Mouse (Mus musculus) adrenal gland, adult (tissue): ENCODE measurements around the gene Cdc25a.

Source experiments
- DNase-seq, 2 experiments: peaks; one replicate each; pipeline ENCODE4 v3.0.0; 2022 to 2023; ENCODE audit warnings: low spot score in 1 of 2; ENCODE audit not compliant: inconsistent age in 2 of 2

The Cdc25a gene

GRCm38 (mm10) chr9:109874797-109875691 is at the start of gene Cdc25a:
Gene Cdc25a, plus strand, starts transcription at chr9:109875579.
- DNase-seq = peak; percentile 97 to 99

DNA sequence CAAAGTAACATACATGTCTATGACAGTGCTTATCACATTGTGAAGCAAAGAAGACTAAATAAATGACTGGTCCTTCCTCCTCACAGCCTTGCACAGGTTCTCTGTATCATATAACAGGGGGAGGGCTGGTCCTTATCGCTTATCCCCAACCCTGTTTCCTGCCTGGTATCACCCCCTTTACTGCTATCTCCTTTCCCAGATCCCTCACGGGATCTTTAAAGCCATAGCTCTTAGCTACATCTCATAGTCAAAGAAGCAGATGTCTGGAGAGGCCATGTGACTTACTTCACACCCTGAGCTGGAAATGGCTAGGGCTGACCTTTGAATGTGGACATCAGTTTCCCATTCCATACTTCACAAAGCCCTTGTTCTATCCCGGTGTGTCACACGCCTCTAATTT is 49.6 kb upstream of the Cdc25a start:
- no peak for DNase-seq

- no peak for DNase-seq
These were observed 49.2 kb upstream of the Cdc25a start for GRCm38 (mm10) chr9:109826181-109826580.

DNA sequence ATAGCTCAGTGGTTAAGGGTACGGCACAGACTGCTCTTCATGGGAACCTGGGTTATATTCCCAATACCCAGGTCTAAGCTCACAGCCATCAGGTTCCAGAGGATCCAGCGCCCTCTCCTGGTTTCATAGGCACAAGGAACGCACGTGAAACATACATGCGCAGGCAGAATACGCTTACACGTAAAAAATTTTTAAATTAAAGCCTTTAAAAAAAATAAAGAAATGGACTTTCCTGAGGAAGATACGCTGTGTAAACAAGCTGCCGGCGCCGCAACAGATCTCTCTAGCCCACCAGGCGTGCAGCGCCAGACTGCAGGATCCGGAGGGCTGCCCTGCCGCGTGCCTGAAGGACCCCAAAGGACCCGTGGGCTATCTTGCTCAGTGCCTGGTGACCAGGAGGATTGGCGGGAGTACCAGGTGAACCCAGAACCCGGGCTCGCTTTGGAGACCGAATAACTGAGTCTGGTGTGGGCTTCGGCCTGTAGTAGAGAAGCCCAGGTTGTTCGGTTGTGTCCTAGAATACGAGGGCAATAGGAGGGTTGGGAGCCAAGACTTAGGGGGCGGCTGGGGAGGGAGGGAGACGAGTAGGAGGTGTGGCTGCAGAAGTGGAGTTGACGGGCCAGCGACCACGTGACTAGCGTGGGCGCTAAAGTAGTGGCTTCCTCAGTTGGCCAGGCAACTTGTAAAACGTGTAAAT is 42.8 kb upstream of the Cdc25a start, which contains the start of gene Nme6:
Gene Nme6 (plus strand): TSS at position 359 of the 697 bp plus-strand sequence.
- peak; percentile 86 to 97 for DNase-seq

DNA sequence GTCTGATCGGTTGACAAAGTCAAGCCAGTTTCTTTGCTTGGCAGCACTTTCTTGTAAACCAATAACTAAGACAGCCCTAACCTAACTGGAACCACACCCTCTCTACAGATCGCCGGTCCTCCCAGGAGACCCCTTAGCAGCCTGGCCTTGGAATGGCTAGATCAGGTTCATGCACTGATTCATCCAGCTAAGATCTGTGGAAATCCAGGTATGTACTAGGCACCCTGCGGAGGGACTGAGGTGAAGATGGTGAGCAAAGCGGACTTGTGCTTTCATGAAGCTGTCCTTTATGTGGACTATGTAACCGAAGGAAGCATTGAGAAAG is 42.3 kb upstream of the Cdc25a start:
- DNase-seq = no peak

GRCm38 (mm10) chr9:109849312-109849758 is 26.0 kb upstream of the Cdc25a start, which contains the start of gene Camp:
Gene Camp, minus strand, starts transcription at chr9:109849617.
- peak; percentile 59 to 89 for DNase-seq

GRCm38 (mm10) chr9:109850099-109850498 is 25.3 kb upstream of the Cdc25a start:
- DNase-seq = peak in 1 of 2 experiments; percentile 52

GRCm38 (mm10) chr9:109854341-109854740 is 21.0 kb upstream of the Cdc25a start:
- no peak for DNase-seq

DNA sequence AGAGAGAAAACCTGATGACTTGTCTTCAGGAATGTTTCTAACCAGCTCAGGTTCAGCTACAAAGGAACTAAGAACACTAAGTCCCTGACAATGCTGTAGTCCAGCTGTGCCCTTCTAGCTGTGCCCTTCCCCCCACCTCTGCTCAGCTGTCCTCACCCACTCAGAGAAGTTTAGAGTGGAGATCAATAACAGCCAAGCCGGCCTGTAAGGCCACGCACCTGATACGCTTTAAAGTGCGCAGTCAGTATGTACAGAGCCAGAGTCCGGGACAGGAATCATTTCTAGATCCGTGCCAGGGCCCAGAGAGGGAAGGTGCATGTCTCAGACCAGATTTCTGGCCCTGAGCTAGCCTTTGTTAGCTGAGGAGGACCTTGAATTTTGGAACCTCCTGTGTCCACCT is 19.4 kb upstream of the Cdc25a start:
- DNase-seq = no peak

GRCm38 (mm10) chr9:109862397-109863044 is 12.9 kb upstream of the Cdc25a start:
- peak; percentile 74 to 94 for DNase-seq

- no peak for DNase-seq
These were observed 12.3 kb upstream of the Cdc25a start for GRCm38 (mm10) chr9:109863085-109863484.

DNA sequence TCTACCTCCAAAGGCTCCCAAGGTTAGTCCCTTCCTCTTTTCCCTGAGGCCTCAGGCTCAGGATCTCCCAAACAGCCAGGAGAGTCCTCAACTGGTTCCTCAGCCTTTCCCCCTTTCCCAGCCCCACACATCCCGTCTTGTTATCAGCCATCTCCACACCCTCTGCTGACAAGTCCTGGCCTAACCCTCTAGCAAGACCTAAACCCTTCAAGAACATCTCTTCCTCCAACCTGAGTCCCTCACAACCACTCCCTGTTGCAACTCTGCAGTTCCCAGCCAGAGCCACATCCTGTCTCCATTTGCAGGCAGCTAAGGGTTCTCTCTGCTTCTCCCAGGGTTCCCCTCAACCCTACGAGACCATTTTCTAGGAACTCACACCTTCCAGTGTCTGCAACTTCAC is 9.2 kb upstream of the Cdc25a start:
- DNase-seq = no peak

GRCm38 (mm10) chr9:109870983-109871572 is 4.3 kb upstream of the Cdc25a start:
- no peak for DNase-seq

- no peak for DNase-seq
These were observed 569 bp downstream of the Cdc25a start for GRCm38 (mm10) chr9:109875695-109876601.

DNA sequence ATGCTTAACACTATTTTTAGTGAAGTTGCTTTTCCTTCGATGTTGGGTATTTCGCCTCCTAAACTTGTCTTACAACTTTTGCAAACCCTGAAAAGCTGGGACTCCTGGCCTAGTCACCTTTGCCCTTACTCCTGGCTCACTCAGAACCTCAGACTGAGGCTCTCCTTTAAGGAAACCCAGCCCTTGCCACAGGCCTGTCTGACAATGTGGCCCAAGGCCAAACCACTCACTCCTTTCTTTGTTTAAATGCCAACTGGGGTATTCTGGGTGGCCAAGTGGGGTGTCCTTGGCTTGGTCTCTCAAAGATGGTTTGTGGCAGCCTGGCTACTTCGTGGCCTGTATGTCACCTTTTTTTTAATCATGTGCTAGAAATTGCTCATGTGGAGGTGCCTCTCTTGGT is 1.4 kb downstream of the Cdc25a start:
- DNase-seq = peak; percentile 71 to 88

GRCm38 (mm10) chr9:109877666-109878065 is 2.3 kb downstream of the Cdc25a start:
- DNase-seq = no peak

DNA sequence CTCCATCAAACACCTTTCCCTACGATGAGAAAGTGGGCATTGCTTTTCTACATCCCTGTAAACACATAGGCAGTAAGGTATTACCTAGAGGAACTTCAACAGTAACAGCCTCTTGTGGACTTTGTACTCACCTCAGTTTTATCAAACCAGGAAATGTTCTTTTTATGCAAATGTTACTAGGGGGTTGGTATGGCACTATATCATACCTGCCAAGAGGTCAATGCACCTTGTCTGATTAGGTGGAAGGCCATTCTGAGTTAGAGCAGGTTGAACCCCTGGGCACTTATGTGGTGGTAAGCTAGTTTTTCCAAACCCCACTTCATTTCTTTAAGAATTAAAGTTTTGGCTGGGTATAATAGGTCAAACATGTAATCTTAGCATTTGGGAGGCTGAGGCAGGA is 3.9 kb downstream of the Cdc25a start:
- no peak for DNase-seq

DNA sequence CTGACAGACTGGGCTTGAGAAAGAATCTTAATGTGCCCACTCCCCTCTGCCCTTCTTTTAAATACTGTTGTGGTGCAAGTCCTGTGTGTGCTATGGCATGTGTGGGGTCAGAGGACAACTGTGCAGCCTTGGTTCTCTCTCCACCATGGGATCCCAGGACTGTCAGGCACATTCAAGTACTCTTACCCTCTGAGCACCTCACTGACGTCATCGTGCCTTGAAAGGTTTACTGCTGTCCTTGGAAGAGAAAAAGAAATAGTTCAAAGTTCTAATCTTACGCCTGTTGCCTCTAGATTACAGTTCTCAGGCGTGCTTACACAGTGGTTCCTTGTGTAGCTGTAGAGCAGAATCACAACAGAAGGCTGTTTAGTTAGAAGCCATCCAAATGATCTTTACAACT is 10.9 kb downstream of the Cdc25a start:
- peak; percentile 56 to 73 for DNase-seq

DNA sequence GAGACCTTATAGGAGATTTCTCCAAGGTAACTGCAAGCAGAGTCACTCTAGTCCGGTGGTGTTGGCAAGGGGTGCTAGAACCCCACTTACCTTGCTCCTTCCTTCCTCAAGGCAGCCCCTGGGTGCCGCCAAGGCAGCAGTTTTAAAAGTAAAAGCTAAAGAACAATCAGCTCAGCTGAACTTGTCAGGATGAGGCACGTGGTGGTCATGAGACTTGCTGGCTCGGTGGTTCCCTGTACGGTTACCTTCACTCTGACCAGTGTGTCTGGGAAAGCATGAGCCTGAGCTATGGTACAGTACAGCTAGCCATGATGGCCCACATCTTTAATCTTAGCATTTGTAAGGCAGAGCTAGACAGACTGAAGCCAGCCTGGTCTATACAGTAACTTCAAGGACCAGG is 11.9 kb downstream of the Cdc25a start:
- no peak for DNase-seq

- DNase-seq = no peak
These were observed 16.1 kb downstream of the Cdc25a start for GRCm38 (mm10) chr9:109891501-109891900.
